28 mouse cellular contexts compared by ENCODE assay signal in genomic region chr7:135470319-135470718, GRCm38 (mm10). TPM values are rescaled to one million over a fixed set of nuclear protein-coding genes. Genes with fewer than 3 reads are reported as not detected.
DNase-seq lines count a peak whose midpoint lies in the region; ATAC-seq and TF ChIP-seq lines count a peak whose summit lies in the region.
"Had no signal": no experiment of that assay in that cellular context is flagged by ENCODE, and none has a peak within 500 bp of the region (broad histone marks: within the 10 kb centered on the region; RNA-seq: fewer than 3 reads in every experiment).

No protein-coding gene starts in this region.

- no peak overlapping the region for H3K4me2 ChIP-seq in forebrain, postnatal 0 days (ENCODE audit: low read depth)
- H3K4me2 ChIP-seq: embryonic facial prominence, embryonic 12.5 days; forebrain, embryonic 12.5 days had no signal

- no peaks in the 10 kb centered on the region for H3K9me3 ChIP-seq in forebrain, postnatal 0 days (ENCODE audit: low read length)
- H3K9me3 ChIP-seq in forebrain, embryonic 10.5 days, result no peaks in the 10 kb centered on the region
- H3K9me3 ChIP-seq: embryonic facial prominence, embryonic 10.5 days; embryonic facial prominence, embryonic 12.5 days; forebrain, embryonic 12.5 days; G1E had no signal

- H3K4me3 ChIP-seq in forebrain, postnatal 0 days (ENCODE audit: low read depth, low read length), result no peak overlapping the region
- H3K4me3 ChIP-seq in forebrain, embryonic 10.5 days, result no peak overlapping the region
- H3K4me3 ChIP-seq: embryonic facial prominence, embryonic 10.5 days; embryonic facial prominence, embryonic 12.5 days; forebrain, embryonic 12.5 days had no signal

- no peak for TF ChIP-seq CTCF in forebrain, postnatal 0 days (IDR thresholded peaks at IDR 0.05; ENCODE audit: low read depth)

- no peaks in the 10 kb centered on the region for H3K36me3 ChIP-seq in forebrain, postnatal 0 days (ENCODE audit: insufficient read depth)
- H3K36me3 ChIP-seq in forebrain, embryonic 10.5 days (replicated peaks), result no peaks in the 10 kb centered on the region
- H3K36me3 ChIP-seq: embryonic facial prominence, embryonic 10.5 days; embryonic facial prominence, embryonic 12.5 days; forebrain, embryonic 12.5 days; G1E had no signal

- H3K9ac ChIP-seq in forebrain, postnatal 0 days, result no peak overlapping the region
- H3K9ac ChIP-seq: embryonic facial prominence, embryonic 12.5 days; forebrain, embryonic 12.5 days had no signal

- intact Hi-C loops in heart, postnatal 10 days (cut with DNase I), result no loop called here

- H3K4me1 ChIP-seq in forebrain, postnatal 0 days (ENCODE audit: insufficient read depth), result peaks cover 8% of the 10 kb centered on the region
- H3K4me1 ChIP-seq in forebrain, embryonic 10.5 days, result peaks cover 23% of the 10 kb centered on the region

- 66% methylated on average over 5 of the region's 5 CpGs for WGBS in forebrain, postnatal 0 days
- WGBS in forebrain, embryonic 10.5 days, result 93% methylated on average over 5 of the region's 5 CpGs

- no peak overlapping the region for H3K27ac ChIP-seq in forebrain, postnatal 0 days (ENCODE audit: low read depth, low read length)
- no peak overlapping the region for H3K27ac ChIP-seq in forebrain, embryonic 10.5 days
- H3K27ac ChIP-seq: embryonic facial prominence, embryonic 10.5 days; embryonic facial prominence, embryonic 12.5 days; forebrain, embryonic 12.5 days had no signal

- DNase-seq in forebrain, postnatal 0 days, result peak; percentile 54
- no peak for DNase-seq in forebrain, embryonic 10.5 days (ENCODE audit: extremely low spot score, low spot score)
- DNase-seq in heart, adult 11 months, result peak; percentile 44
- DNase-seq in heart, postnatal 10 days, result no peak
- DNase-seq in right cerebral cortex, postnatal 10 days (ENCODE audit: low spot score in 2 of 2), result peak; percentile 47 to 81
- DNase-seq in right cerebral cortex, postnatal 25 days, result no peak
- DNase-seq: adrenal gland, adult 8-10 months; adrenal gland, postnatal 14 days; adrenal gland, postnatal 36 days; B cell, adult 2 months; cerebellum, adult 11-12 months; cerebellum, adult 2 months; cerebellum, adult 9-10 months; cerebellum, postnatal 10 days; cerebellum, postnatal 25 days had no signal

- ATAC-seq in forebrain, postnatal 0 days, result peak; percentile 69
- ATAC-seq: activated CD4-positive, CD25-positive, alpha-beta regulatory T cell, adult 4 months; CD4-positive, CD25-positive, alpha-beta regulatory T cell, adult 4 months; forebrain, embryonic 14.5 days; forebrain, embryonic 16.5 days; Patski had no signal

- H3K27me3 ChIP-seq in forebrain, postnatal 0 days (ENCODE audit: insufficient read depth, low read length), result no peaks in the 10 kb centered on the region
- H3K27me3 ChIP-seq in forebrain, embryonic 10.5 days (ENCODE audit: poor library complexity, severe bottlenecking), result peaks cover 30% of the 10 kb centered on the region
- H3K27me3 ChIP-seq: Patski had no signal

RNA-seq across cellular contexts. Expression of gene Clrn3, which starts 58.1 kb away (rescaled TPM):
- 0.10 TPM in 1 of 2 replicates, not detected in the other for total RNA-seq in forebrain, postnatal 0 days (2014; rRNA removed)
- not detected in 2 replicates for polyA plus RNA-seq in forebrain, postnatal 0 days (2015; fragmentation: Nextera tagmentation; extraction: Ambion mirVana)
- polyA plus RNA-seq in forebrain, embryonic 10.5 days (2016; fragmentation: Nextera tagmentation; extraction: Ambion mirVana), result not detected in 2 replicates
- total RNA-seq in heart, postnatal 10 days (2021), result not detected
- total RNA-seq: adrenal gland, adult 18-20 months; adrenal gland, adult 8-10 months; adrenal gland, postnatal 14 days; adrenal gland, postnatal 36 days; CH12.LX had no signal
- polyA plus RNA-seq: activated CD4-positive, CD25-positive, alpha-beta regulatory T cell, adult 4 months; CD4-positive, CD25-positive, alpha-beta regulatory T cell, adult 4 months; cerebellum, adult 2 months; cortical plate, adult 2 months; embryonic facial prominence, embryonic 10.5 days; embryonic facial prominence, embryonic 12.5 days; embryonic facial prominence, embryonic 14.5 days; forebrain, embryonic 12.5 days; forebrain, embryonic 14.5 days; forebrain, embryonic 16.5 days; G1E; Patski had no signal

Comparison
In these comparisons a context has a peak if more than half of its experiments do, and no peak if none do; other contexts are left out.
1. DNase-seq: peak in forebrain, postnatal 0 days (single experiment), heart, adult 11 months (single experiment) and right cerebral cortex, postnatal 10 days (2 of 2); none in forebrain, embryonic 10.5 days (single experiment), heart, postnatal 10 days (0 of 2) and right cerebral cortex, postnatal 25 days (single experiment).